Mouse (Mus musculus) liver, embryonic 15.5 days (tissue): ENCODE results near the gene Vmn2r92. TPM values are rescaled to one million over a fixed set of nuclear protein-coding genes. Genes with fewer than 3 reads are reported as not detected.
"Not testable (repeated sequence)": the region's sequence is repeated elsewhere in the genome, so short reads cannot be mapped to it uniquely, and the experiment has no call there.

Experiments
- ATAC-seq: fragments of 200-750 bp; cut with Nextera tagmentation; 2 replicates; pipeline ENCODE4 v1.8.0; 2017; ENCODE audit warnings: moderate number of reproducible peaks, mild to moderate bottlenecking, moderate library complexity; ENCODE audit not compliant: insufficient read depth
- H3K27ac ChIP-seq: fragments of 300-500 bp; sonication (generic); replicated peaks from 2 replicates; pipeline ENCODE4 v1.5.1; 2015; ENCODE audit warnings: mild to moderate bottlenecking, inconsistent platforms
- H3K27me3 ChIP-seq: fragments of 300-500 bp; sonication (generic); 2 replicates; pipeline ENCODE4 v1.6.1; 2015; ENCODE audit warnings: mild to moderate bottlenecking, inconsistent platforms
- H3K36me3 ChIP-seq: fragments of 300-500 bp; sonication (generic); replicated peaks from 2 replicates; pipeline ENCODE4 v1.6.1; 2015; ENCODE audit warnings: moderate library complexity, mild to moderate bottlenecking, inconsistent platforms
- H3K4me1 ChIP-seq: fragments of 300-500 bp; sonication (generic); replicated peaks from 2 replicates; pipeline ENCODE4 v1.6.1; 2015; ENCODE audit warnings: inconsistent platforms
- H3K4me2 ChIP-seq: fragments of 300-500 bp; sonication (generic); 2 replicates; pipeline ENCODE4 v1.6.1; 2015; ENCODE audit warnings: moderate library complexity, mild to moderate bottlenecking, inconsistent platforms
- H3K4me3 ChIP-seq: fragments of 300-500 bp; sonication (generic); replicated peaks from 2 replicates; pipeline ENCODE4 v1.5.1; 2015; ENCODE audit warnings: mild to moderate bottlenecking, inconsistent platforms
- H3K9ac ChIP-seq: fragments of 300-500 bp; sonication (generic); 2 replicates; pipeline ENCODE4 v1.6.1; 2015; ENCODE audit warnings: moderate library complexity, mild to moderate bottlenecking, inconsistent platforms
- H3K9me3 ChIP-seq: fragments of 300-500 bp; sonication (generic); replicated peaks from 2 replicates; pipeline ENCODE4 v1.6.1; 2016; ENCODE audit warnings: inconsistent platforms
- WGBS: fragments of 180-500 bp; shearing (Covaris S2); methylation state at CpG from one replicate; pipeline ENCODE4 v1.1.7; 2015; ENCODE audit warnings: mixed read lengths; ENCODE audit not compliant: insufficient replicate concordance; 5-methylcytosine and 5-hydroxymethylcytosine counted together
- polyA plus RNA-seq: library from polyadenylated mRNA; unstranded; fragments of >200 nt; fragmentation: Nextera tagmentation; extraction: Ambion mirVana; gene quantifications from 2 replicates; pipeline ENCODE4 v1.2.1, GENCODE M21; 2015

The Vmn2r92 gene
- not detected in 2 replicates for polyA plus RNA-seq

- H3K27ac ChIP-seq, H3K36me3 ChIP-seq, H3K4me1 ChIP-seq, H3K4me2 ChIP-seq, H3K27me3 ChIP-seq, ATAC-seq, H3K9me3 ChIP-seq, H3K9ac ChIP-seq, H3K4me3 ChIP-seq: not testable (repeated sequence)
- WGBS, result 33% methylated on average over 1 of the region's 1 CpGs
Observed at GRCm38 (mm10) chr17:18151587-18151986, at the start of gene Vmn2r92. TSS of gene Vmn2r92 (plus strand) at chr17:18151887.

GRCm38 (mm10) chr17:18102265-18102664 lies 49.4 kb upstream of the Vmn2r92 start:
- not testable (repeated sequence) for H3K36me3 ChIP-seq, H3K4me3 ChIP-seq, H3K27ac ChIP-seq, H3K27me3 ChIP-seq, H3K4me2 ChIP-seq, H3K9ac ChIP-seq, H3K4me1 ChIP-seq, ATAC-seq, H3K9me3 ChIP-seq
- 65% methylated on average over 3 of the region's 3 CpGs for WGBS

- H3K36me3 ChIP-seq, H3K27ac ChIP-seq, H3K27me3 ChIP-seq, H3K9ac ChIP-seq, H3K9me3 ChIP-seq, H3K4me2 ChIP-seq, H3K4me1 ChIP-seq, H3K4me3 ChIP-seq, ATAC-seq: not testable (repeated sequence)
- WGBS, result 33% methylated on average over 2 of the region's 2 CpGs
Observed at GRCm38 (mm10) chr17:18161194-18161593, 9.5 kb downstream of the Vmn2r92 start.

GRCm38 (mm10) chr17:18189732-18190131 lies 38.0 kb downstream of the Vmn2r92 start:
- Histone ChIP-seq H3K36me3 (no peaks in the 10 kb centered on the region), H3K4me3 (no peak overlapping the region), H3K27ac (no peak overlapping the region), H3K9me3 (no peaks in the 10 kb centered on the region), H3K27me3 (no peaks in the 10 kb centered on the region), H3K9ac (no peak overlapping the region), H3K4me2 (no peak overlapping the region), H3K4me1 (no peaks in the 10 kb centered on the region)
- ATAC-seq, result no peak
- 63% methylated on average over 1 of the region's 1 CpGs for WGBS

- Histone ChIP-seq H3K4me3 (no peak overlapping the region), H3K27ac (no peak overlapping the region), H3K27me3 (no peaks in the 10 kb centered on the region), H3K36me3 (no peaks in the 10 kb centered on the region), H3K9me3 (0 out of 2 replicates have a peak, but pooled peaks cover 2% of the 10 kb centered on the region), H3K9ac (no peak overlapping the region), H3K4me2 (no peak overlapping the region), H3K4me1 (no peaks in the 10 kb centered on the region)
- no peak for ATAC-seq
Observed at GRCm38 (mm10) chr17:18221300-18221699, 69.6 kb downstream of the Vmn2r92 start.

- Histone ChIP-seq H3K36me3 (no peaks in the 10 kb centered on the region), H3K4me3 (no peak overlapping the region), H3K4me1 (no peaks in the 10 kb centered on the region), H3K9ac (no peak overlapping the region), H3K9me3 (no peaks in the 10 kb centered on the region), H3K27me3 (no peaks in the 10 kb centered on the region), H3K4me2 (no peak overlapping the region), H3K27ac (no peak overlapping the region)
- ATAC-seq, result no peak
- WGBS, result 56% methylated on average over 2 of the region's 2 CpGs
Observed at GRCm38 (mm10) chr17:18231996-18232395, 80.3 kb downstream of the Vmn2r92 start.

- Histone ChIP-seq H3K36me3 (no peaks in the 10 kb centered on the region), H3K27ac (no peak overlapping the region), H3K9me3 (no peaks in the 10 kb centered on the region), H3K27me3 (no peaks in the 10 kb centered on the region), H3K4me1 (no peaks in the 10 kb centered on the region), H3K4me2 (no peak overlapping the region), H3K9ac (no peak overlapping the region), H3K4me3 (no peak overlapping the region)
- no peak for ATAC-seq
- 59% methylated on average over 14 of the region's 14 CpGs for WGBS
Observed at GRCm38 (mm10) chr17:18236931-18237330, 85.2 kb downstream of the Vmn2r92 start.

Other genes starting within 250 kb of the Vmn2r92 start
- not detected in 2 replicates for gene Fpr-rs4, start 130.2 kb upstream of the Vmn2r92 start, polyA plus RNA-seq
- gene Vmn2r124, start 102.5 kb upstream of the Vmn2r92 start, polyA plus RNA-seq, result not detected in 2 replicates
- not detected in 2 replicates for gene Vmn2r91, start 66.9 kb upstream of the Vmn2r92 start, polyA plus RNA-seq
- gene Vmn2r94, start 125.9 kb downstream of the Vmn2r92 start, polyA plus RNA-seq, result not detected in 2 replicates
- not detected in 2 replicates for gene Vmn2r93, start 146.2 kb downstream of the Vmn2r92 start, polyA plus RNA-seq